Mouse (Mus musculus): ENCODE measurements around the gene Syt1. TPM values are rescaled to one million over a fixed set of nuclear protein-coding genes. Genes with fewer than 3 reads are reported as not detected.

The Syt1 gene
- polyA plus RNA-seq, 1 experiment from 2014 or later = 116 TPM

GRCm38 (mm10) chr10:108571104-108571503 is 439.7 kb downstream of the Syt1 start:
- no peaks in the 10 kb centered on the region for H3K36me3 ChIP-seq (replicated peaks; ENCODE audit: control insufficient read depth, insufficient read depth)
- H3K9me3 ChIP-seq (ENCODE audit: control insufficient read depth, low read length) = no peaks in the 10 kb centered on the region
- H3K4me3 ChIP-seq (replicated peaks; ENCODE audit: low read length) = no peak overlapping the region
- DNase-seq (ENCODE audit: low spot score) = no peak
- 52% methylated on average over 5 of the region's 5 CpGs for WGBS
- H3K27me3 ChIP-seq (ENCODE audit: control insufficient read depth, insufficient read depth, low read length) = no peaks in the 10 kb centered on the region
- H3K27ac ChIP-seq = no peak overlapping the region
- no peak for ATAC-seq (ENCODE audit: low FRiP score)
- H3K4me2 ChIP-seq (replicated peaks) = no peak overlapping the region
- peaks cover 9% of the 10 kb centered on the region for H3K4me1 ChIP-seq (replicated peaks; ENCODE audit: control insufficient read depth, insufficient read depth, low read length)
- no peak overlapping the region for H3K9ac ChIP-seq

- no peaks in the 10 kb centered on the region for H3K9me3 ChIP-seq (ENCODE audit: control insufficient read depth, low read length)
- peaks cover 9% of the 10 kb centered on the region for H3K4me1 ChIP-seq (replicated peaks; ENCODE audit: control insufficient read depth, insufficient read depth, low read length)
- no peak overlapping the region for H3K9ac ChIP-seq
- ATAC-seq (ENCODE audit: low FRiP score) = no peak
- no peak for DNase-seq (ENCODE audit: low spot score)
- H3K4me2 ChIP-seq (replicated peaks) = no peak overlapping the region
- H3K36me3 ChIP-seq (replicated peaks; ENCODE audit: control insufficient read depth, insufficient read depth) = no peaks in the 10 kb centered on the region
- no peak overlapping the region for H3K27ac ChIP-seq
- no peak overlapping the region for H3K4me3 ChIP-seq (replicated peaks; ENCODE audit: low read length)
- no peaks in the 10 kb centered on the region for H3K27me3 ChIP-seq (ENCODE audit: control insufficient read depth, insufficient read depth, low read length)
- WGBS = 69% methylated on average over 6 of the region's 6 CpGs
These were observed 441.1 kb downstream of the Syt1 start for GRCm38 (mm10) chr10:108569568-108570139.

GRCm38 (mm10) chr10:108568925-108569324 is 441.9 kb downstream of the Syt1 start:
- no peak overlapping the region for H3K4me3 ChIP-seq (replicated peaks; ENCODE audit: low read length)
- no peaks in the 10 kb centered on the region for H3K27me3 ChIP-seq (ENCODE audit: control insufficient read depth, insufficient read depth, low read length)
- H3K9ac ChIP-seq = no peak overlapping the region
- no peaks in the 10 kb centered on the region for H3K36me3 ChIP-seq (replicated peaks; ENCODE audit: control insufficient read depth, insufficient read depth)
- no peak overlapping the region for H3K4me2 ChIP-seq (replicated peaks)
- H3K27ac ChIP-seq = 0 out of 2 replicates have a peak overlapping the region, but pooled peaks have one; percentile 11
- WGBS = 52% methylated on average over 6 of the region's 6 CpGs
- H3K9me3 ChIP-seq (ENCODE audit: control insufficient read depth, low read length) = no peaks in the 10 kb centered on the region
- no peak for ATAC-seq (ENCODE audit: low FRiP score)
- peaks cover 9% of the 10 kb centered on the region for H3K4me1 ChIP-seq (replicated peaks; ENCODE audit: control insufficient read depth, insufficient read depth, low read length)
- DNase-seq (ENCODE audit: low spot score) = no peak

- Histone ChIP-seq H3K27ac (no peak overlapping the region), H3K4me2 (replicated peaks) (no peak overlapping the region), H3K9me3 (ENCODE audit: control insufficient read depth, low read length) (no peaks in the 10 kb centered on the region), H3K36me3 (replicated peaks; ENCODE audit: control insufficient read depth, insufficient read depth) (no peaks in the 10 kb centered on the region), H3K9ac (no peak overlapping the region), H3K27me3 (ENCODE audit: control insufficient read depth, insufficient read depth, low read length) (no peaks in the 10 kb centered on the region), H3K4me3 (replicated peaks; ENCODE audit: low read length) (no peak overlapping the region), H3K4me1 (replicated peaks; ENCODE audit: control insufficient read depth, insufficient read depth, low read length) (peaks cover 9% of the 10 kb centered on the region)
- DNase-seq (ENCODE audit: low spot score) (peak; percentile 59), ATAC-seq (ENCODE audit: low FRiP score) (no peak)
- WGBS = 17% methylated on average over 8 of the region's 8 CpGs
These were observed 442.6 kb downstream of the Syt1 start for GRCm38 (mm10) chr10:108568136-108568535.

- no peak for ATAC-seq (ENCODE audit: low FRiP score)
These were observed 443.3 kb downstream of the Syt1 start for GRCm38 (mm10) chr10:108567456-108567855.

GRCm38 (mm10) chr10:108559607-108559908 is 451.2 kb downstream of the Syt1 start:
- H3K4me2 ChIP-seq (replicated peaks) = no peak overlapping the region
- H3K9ac ChIP-seq = no peak overlapping the region
- ATAC-seq (ENCODE audit: low FRiP score) = no peak
- H3K27ac ChIP-seq = 0 out of 2 replicates have a peak overlapping the region, but pooled peaks have one; percentile 55
- no peaks in the 10 kb centered on the region for H3K27me3 ChIP-seq (ENCODE audit: control insufficient read depth, insufficient read depth, low read length)
- 0 out of 2 replicates have a peak, but pooled peaks cover 12% of the 10 kb centered on the region for H3K4me1 ChIP-seq (replicated peaks; ENCODE audit: control insufficient read depth, insufficient read depth, low read length)
- no peak for DNase-seq (ENCODE audit: low spot score)
- H3K4me3 ChIP-seq (replicated peaks; ENCODE audit: low read length) = no peak overlapping the region
- 46% methylated on average over 2 of the region's 2 CpGs for WGBS
- H3K9me3 ChIP-seq (ENCODE audit: control insufficient read depth, low read length) = no peaks in the 10 kb centered on the region
- H3K36me3 ChIP-seq (replicated peaks; ENCODE audit: control insufficient read depth, insufficient read depth) = no peaks in the 10 kb centered on the region

More at GRCm38 (mm10) chr10:108567456-108567855, 443.3 kb downstream of the Syt1 start:
- WGBS = 92% methylated on average over 6 of the region's 6 CpGs
- no peak for DNase-seq (ENCODE audit: low spot score)
- Histone ChIP-seq H3K27ac (no peak overlapping the region), H3K4me2 (replicated peaks) (no peak overlapping the region), H3K9ac (no peak overlapping the region), H3K9me3 (ENCODE audit: control insufficient read depth, low read length) (no peaks in the 10 kb centered on the region), H3K4me1 (replicated peaks; ENCODE audit: control insufficient read depth, insufficient read depth, low read length) (peaks cover 9% of the 10 kb centered on the region), H3K27me3 (ENCODE audit: control insufficient read depth, insufficient read depth, low read length) (no peaks in the 10 kb centered on the region), H3K36me3 (replicated peaks; ENCODE audit: control insufficient read depth, insufficient read depth) (no peaks in the 10 kb centered on the region), H3K4me3 (replicated peaks; ENCODE audit: low read length) (no peak overlapping the region)

GRCm38 (mm10) chr10:108558812-108559606 is 451.8 kb downstream of the Syt1 start:
- Histone ChIP-seq H3K36me3 (replicated peaks; ENCODE audit: control insufficient read depth, insufficient read depth) (no peaks in the 10 kb centered on the region), H3K9me3 (ENCODE audit: control insufficient read depth, low read length) (no peaks in the 10 kb centered on the region), H3K4me1 (replicated peaks; ENCODE audit: control insufficient read depth, insufficient read depth, low read length) (0 out of 2 replicates have a peak, but pooled peaks cover 12% of the 10 kb centered on the region), H3K27ac (peak overlapping the region; percentile 55; the same call in 1 of the 2 replicates), H3K27me3 (ENCODE audit: control insufficient read depth, insufficient read depth, low read length) (no peaks in the 10 kb centered on the region), H3K9ac (no peak overlapping the region), H3K4me3 (replicated peaks; ENCODE audit: low read length) (no peak overlapping the region), H3K4me2 (replicated peaks) (no peak overlapping the region)
- WGBS = 59% methylated on average over 19 of the region's 19 CpGs
- no peak for DNase-seq (ENCODE audit: low spot score)
- ATAC-seq (ENCODE audit: low FRiP score) = peak; percentile 55; the same call in 1 of the 2 replicates

GRCm38 (mm10) chr10:108552544-108552943 is 458.2 kb downstream of the Syt1 start:
- Histone ChIP-seq H3K27me3 (ENCODE audit: control insufficient read depth, insufficient read depth, low read length) (no peaks in the 10 kb centered on the region), H3K4me1 (replicated peaks; ENCODE audit: control insufficient read depth, insufficient read depth, low read length) (no peaks in the 10 kb centered on the region), H3K4me2 (replicated peaks) (no peak overlapping the region), H3K4me3 (replicated peaks; ENCODE audit: low read length) (no peak overlapping the region), H3K9ac (no peak overlapping the region), H3K9me3 (ENCODE audit: control insufficient read depth, low read length) (no peaks in the 10 kb centered on the region), H3K36me3 (replicated peaks; ENCODE audit: control insufficient read depth, insufficient read depth) (no peaks in the 10 kb centered on the region), H3K27ac (peak overlapping the region; percentile 46; the same call in 1 of the 2 replicates)
- WGBS = 82% methylated on average over 6 of the region's 6 CpGs
- DNase-seq (ENCODE audit: low spot score) = no peak
- no peak for ATAC-seq (ENCODE audit: low FRiP score)

GRCm38 (mm10) chr10:108545715-108546114 is 465.1 kb downstream of the Syt1 start:
- Histone ChIP-seq H3K27me3 (ENCODE audit: control insufficient read depth, insufficient read depth, low read length) (no peaks in the 10 kb centered on the region), H3K4me3 (replicated peaks; ENCODE audit: low read length) (no peak overlapping the region), H3K4me2 (replicated peaks) (no peak overlapping the region), H3K9me3 (ENCODE audit: control insufficient read depth, low read length) (no peaks in the 10 kb centered on the region), H3K4me1 (replicated peaks; ENCODE audit: control insufficient read depth, insufficient read depth, low read length) (no peaks in the 10 kb centered on the region), H3K27ac (no peak overlapping the region), H3K9ac (no peak overlapping the region), H3K36me3 (replicated peaks; ENCODE audit: control insufficient read depth, insufficient read depth) (no peaks in the 10 kb centered on the region)
- no peak for ATAC-seq (ENCODE audit: low FRiP score)
- 97% methylated on average over 3 of the region's 3 CpGs for WGBS
- DNase-seq (ENCODE audit: low spot score) = no peak

Data from hindbrain, embryonic 14.5 days (tissue).